Mouse (Mus musculus) cerebellum, adult 11 months (tissue): ENCODE measurements around the gene Tmtc1.
A peak's percentile ranks its signal among the peaks of the same experiment; 100 is the strongest.

ENCODE experiments used
- DNase-seq: peaks from one replicate; pipeline ENCODE4 v3.0.0; 2022

Tmtc1 gene

DNA sequence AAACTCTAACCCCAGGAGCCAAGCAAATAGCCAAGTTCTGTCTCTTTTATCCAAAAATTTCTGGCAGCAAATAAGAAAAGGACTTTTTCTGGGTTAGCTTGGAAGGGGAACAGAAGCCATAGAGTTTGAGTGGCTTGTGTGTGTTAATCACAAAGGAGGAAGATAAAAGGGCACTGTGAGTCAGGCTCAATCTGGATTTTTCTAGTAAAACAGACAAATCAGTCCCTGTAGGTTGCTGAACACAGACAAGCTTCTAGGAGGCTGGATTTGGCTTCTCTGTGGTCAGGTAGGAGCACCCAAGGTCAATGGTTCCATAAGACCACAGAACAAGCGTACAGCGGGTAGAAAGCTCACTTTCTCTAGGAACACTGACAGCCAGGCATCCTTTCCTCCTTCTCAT, 141.9 kb downstream of the Tmtc1 start:
- no peak for DNase-seq

DNA sequence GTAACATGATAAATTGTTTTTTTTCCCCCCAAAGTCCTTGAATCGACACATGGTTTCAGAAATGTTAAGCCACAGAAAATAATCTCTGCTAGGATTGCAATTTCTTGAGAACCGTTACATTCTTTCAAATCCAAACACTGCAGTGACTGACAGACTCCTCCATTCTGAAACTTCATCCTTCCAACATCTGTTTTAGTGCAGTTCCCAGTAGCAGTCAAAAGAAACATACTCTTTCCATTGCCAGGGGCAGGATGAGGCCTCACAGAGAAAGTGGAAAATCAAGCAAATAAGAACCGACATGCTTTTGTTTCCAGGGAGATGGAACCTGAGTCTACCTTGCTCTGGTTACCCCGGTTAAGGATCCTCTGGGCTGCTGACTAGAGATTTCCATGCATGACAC, 147.1 kb downstream of the Tmtc1 start:
- DNase-seq = no peak

DNA sequence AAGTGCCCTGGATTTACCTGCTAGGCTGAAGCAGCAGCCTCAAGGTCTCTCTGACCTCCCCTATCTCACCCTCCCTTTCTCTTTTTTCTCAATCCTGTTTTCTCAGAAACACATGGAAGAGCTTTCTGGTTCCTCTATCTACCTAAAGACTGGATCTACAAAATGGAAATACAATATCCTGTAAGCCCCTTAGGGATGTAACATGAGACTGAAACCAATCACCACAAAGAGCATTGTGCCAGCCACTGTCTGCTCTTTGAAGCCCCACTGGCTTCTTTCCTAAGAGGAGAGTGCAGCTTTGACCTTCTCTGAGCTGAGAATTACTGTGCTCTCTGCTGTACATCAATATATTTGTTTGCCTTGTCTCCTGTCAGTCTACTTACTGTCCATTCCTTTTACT, 147.8 kb downstream of the Tmtc1 start:
- no peak for DNase-seq

DNA sequence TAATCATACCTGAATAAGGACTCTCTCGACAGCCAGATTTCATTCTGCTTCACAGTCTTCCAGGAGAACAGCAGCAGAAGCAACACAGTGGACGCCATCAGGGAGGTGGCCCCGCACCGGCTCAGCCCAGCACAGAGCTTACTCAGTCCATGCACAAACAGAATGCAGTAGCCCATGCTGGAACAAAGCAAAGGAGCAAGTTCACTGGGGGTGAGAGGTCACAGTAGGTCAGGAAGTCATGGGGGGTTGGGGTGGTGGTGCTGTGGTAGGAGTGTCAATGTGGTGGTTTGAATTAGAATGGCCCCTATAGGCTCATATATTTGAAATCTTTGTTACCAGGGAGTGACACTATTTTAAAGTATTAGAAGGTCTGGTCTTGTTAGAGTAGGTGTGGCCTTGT, 149.7 kb downstream of the Tmtc1 start:
- DNase-seq = no peak

DNA sequence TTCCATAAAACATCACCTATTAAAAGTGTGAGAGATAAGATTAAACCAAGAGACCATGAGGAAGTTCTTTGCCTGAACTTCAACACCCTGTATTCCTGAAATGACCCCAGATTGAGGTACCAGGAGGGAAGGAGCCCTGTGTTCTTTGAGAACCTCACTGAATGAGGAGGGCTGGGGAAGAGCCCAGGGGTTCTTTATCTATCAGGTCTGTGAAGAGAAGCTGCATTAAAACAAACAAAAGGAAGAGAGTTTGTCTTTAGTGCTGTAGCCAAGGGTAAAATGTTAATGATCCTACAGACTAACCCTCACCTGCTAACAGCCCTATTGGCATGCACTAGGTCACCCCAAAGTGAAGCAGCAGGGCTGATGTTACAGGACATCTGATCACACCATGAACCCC, 153.3 kb downstream of the Tmtc1 start:
- no peak for DNase-seq

DNA sequence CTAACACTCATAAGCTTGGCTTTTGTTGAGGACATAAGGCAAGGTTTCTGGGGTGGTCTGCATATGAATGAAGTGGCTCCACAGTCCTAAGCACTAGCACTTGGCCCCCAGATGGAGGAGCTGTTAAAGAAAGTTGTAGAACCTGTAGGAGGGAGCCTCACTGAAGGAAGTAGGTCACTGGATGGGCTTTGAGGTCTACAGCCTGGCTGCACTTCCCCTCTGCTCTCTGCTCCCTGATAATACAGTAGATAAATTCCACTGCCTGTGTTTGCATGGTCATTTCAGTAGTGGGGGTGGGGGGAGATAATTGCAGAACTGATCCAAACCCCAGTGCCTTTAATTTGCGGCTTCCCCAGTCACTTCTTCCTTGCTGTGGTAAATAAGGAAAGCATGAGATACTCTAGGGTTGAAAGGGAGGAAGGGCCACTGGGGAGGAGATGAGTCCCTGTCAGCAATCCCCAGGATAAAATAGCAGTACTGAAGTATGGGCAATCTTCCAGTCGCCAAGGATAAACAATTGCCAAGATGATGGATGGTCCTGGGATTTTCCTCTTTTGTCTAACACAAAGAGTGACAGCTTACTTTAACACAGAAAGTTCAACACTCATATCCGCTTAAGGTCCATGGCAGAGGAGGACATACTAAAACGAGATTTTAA, 160.8 kb downstream of the Tmtc1 start:
- no peak for DNase-seq

DNA sequence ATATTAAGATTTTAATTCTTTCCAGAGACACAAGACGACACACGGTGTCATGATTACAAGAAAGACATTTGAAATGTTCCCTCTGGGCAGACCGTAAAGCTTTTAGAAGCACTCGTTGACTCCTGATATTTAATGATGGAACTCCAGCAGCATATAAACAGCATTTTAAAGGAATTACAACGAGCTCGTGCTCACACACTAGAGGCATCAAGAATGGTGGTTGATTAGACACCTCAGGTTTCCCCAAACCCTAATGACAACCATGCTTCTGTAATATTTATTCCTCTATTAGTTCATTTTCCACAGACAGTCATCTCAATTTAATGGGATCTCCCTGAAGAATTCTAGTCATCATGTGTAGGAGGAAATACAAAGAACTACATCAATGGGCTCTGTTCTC, 164.9 kb downstream of the Tmtc1 start:
- DNase-seq = no peak

DNA sequence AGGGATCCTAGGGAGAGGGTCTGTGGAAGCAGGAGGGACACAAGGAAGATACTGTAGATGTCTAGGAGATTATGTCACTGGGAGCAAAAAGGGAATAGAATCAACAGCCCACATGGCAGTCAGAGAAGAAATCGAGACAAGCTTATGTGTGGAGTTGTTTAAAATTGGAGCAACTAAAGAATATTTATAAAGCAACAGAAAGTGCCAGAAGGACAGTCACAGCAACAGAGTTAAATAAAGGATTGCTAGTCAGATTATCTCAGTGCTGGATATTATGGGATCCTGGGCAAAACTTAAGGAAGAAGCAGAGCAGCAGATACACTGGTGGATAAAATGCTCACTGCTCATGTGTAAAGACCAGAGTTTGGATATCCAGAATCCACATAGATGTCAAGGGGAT, 167.8 kb downstream of the Tmtc1 start:
- DNase-seq = no peak

DNA sequence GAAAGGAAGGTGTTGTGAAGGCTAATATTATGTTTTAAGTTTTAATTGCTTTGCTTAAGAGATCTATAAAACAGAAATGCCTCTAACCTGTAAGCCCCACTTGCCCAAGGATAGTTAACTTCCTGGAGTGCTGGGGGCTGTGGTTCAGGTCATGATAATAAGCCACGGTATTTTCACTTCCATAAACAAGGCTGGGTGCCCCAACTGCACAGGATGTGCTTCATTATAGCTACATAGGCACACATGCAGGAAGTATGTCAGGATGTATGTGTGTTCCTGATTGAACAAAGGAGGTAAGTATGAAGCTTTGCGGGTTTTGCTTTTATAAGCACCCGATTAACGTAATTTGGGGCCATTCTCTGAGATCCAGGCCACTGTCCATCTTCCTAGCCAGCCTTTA, 169.1 kb downstream of the Tmtc1 start:
- no peak for DNase-seq

DNA sequence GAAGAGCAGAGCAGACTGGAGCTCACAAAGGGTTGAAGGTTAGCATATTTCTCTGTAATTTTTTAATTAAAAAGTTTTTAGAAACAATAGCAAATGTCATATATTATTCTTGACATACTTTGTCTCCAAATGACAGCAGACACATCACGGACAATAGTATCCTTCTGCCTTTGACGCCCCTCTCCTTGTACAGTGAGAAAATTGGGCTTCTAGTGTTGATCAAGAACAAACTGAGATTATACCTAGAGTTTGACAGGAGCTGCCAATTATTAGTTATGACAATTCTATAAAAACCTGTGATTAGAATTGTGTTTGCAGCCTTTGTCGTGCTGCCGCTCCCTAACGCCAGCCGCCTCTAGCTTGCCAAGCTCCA, 183.5 kb downstream of the Tmtc1 start:
- no peak for DNase-seq

DNA sequence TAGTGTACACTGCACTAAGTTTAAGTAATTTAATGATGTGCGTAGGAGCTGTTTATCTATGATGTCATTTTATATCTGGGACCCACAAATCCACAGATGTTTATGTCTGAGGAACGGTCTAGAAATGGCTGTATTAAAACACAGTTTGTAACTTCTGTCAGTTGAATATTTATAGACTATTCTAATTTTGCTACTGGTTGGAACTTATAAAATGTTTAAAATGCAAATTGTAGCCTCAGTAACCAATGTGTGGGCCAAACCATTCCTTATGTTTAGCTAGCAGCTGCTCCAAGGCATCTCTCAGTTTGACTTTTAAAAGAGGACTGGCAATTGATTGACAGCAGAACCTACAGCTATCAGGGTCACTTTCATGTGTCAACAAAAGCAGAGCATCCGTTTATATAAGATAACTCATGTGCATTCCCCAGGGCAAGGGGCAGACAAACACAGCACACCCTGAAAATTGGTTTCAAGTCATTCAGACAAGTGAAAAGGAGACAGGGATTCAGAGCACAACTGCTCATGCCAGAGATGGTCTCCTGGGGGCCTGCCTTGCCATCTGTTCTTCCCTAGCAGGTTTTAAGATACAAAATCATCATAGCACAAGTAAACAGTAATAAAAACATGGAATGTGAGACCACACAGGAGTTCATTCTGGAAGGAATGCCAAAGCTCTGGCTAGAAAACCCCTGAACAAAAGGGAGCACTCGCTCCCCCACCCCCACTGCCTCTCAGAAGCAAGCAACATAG, 184.0 kb downstream of the Tmtc1 start:
- no peak for DNase-seq

DNA sequence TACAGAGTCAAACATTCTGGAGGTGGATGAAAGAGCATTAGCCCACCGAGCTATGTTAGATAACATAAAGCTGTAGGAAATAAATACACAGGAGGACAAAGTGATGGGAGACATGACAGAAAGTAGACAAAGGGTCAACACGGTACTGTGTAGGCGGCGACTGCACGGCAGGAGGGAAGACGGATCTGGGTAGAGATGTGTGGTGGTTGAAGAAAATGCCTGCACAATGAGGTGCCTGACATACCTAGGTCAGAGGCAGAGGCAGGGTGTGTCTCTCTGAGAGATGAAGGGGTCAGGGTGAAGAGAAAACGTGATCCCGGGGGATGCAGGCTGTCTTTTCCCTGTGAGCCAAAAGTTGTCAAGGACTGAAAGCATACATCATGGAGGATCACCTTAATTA, 185.1 kb downstream of the Tmtc1 start:
- DNase-seq = no peak

DNA sequence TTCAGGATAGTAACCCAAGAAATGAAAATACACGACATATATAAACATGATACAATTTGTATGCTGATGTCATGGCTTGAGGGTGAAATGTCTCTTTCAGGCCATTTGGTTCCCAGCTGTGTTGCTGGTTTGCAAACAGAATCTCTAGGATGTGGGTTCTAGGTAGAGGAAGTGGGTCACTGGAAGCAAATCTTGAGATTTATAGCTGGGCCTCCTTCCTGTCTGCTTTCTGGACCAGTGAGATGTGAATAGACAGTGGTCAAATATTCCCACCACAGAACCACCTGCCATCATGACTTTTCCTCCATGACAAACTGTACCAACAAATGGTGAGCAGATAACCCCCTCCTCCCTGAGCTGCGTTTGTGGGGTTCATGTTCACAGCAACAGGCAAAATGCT, 186.4 kb downstream of the Tmtc1 start:
- no peak for DNase-seq

DNA sequence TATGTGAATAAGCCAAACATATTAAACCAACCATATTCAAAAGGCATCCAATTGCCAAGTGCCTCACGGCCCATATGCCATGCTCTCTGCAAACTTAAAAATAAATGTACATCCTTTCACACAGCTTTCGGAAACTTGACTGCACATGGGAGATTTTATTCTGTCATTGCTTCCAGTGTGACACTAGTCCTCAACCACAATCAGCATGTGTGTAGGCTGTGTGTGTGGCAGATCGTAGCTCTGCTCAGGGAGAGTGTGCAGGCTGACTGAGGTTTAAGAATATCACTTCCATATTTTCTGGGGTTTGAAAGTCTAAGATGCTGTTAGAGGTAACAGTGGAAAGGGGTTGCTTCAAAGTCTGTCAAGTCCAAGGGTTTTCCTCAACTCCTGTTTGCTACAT, 188.1 kb downstream of the Tmtc1 start:
- DNase-seq = no peak

DNA sequence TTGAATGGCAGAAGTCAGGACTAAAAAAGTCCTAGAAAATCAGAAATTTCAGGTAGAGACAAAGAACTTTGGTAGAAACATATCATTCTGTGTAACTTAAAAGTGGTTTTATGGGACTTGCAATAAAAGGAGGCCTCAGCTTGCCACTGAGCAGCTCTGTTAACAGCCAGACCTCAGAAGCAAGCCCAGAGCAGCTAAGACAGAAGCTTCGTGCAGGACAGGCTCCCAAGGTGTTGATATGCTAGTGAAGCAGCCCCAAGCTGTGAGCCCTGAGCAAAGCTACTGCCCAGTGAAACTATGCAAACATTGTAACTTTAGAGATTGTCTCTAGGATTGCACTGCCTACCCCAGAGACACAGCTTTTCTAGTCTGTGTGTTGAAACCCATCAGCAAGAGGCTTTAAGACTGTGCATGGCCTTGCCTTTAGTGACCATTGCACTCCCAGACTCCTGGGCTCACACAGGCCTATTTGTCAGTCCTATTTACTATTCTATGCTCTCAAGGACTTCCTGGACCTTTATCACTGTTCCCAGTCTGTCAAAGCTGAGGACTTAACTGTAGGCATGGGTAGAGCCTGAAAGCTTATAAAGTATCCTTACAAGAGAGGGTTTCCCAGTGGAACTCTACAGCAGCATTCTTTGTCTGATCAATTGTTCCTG, 188.7 kb downstream of the Tmtc1 start:
- DNase-seq = no peak

DNA sequence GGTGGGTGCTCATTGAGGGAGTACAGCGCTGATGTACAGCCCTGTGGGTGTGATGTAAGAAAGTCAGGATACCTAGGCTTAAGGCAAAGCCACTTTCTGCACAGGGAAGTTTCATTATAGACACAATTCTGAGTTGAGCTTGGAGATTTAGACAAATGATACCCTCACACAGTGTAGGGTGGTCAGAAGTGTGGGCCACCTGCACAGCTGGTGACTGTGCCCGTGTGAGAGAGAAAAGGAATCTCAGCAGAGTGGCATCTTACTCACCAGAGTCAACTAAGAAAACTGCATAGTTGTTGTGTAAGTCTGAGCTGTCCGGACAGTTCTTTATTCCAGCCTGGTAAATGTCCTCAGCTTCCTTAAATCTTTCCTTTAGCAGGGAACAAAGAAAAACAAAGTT, 195.0 kb downstream of the Tmtc1 start:
- DNase-seq = no peak

DNA sequence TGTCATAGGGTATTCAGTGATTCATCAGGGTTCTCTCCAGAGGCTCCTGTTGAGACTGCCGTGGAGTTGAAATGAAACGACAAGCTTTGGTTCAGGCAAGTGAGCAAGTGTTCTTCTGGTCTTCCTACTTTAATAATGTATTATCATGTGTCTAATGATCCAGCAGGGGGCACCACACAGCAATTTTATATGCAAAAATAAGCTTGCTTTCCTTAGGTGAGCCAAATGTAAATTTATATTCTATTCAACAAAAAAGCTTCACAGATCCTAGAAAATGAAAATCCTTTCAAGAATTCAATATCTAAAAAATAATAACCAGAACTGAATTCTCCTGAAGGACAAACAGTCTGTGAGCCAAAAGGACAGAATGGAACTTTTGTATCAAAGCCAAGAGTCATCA, 195.6 kb downstream of the Tmtc1 start:
- peak; percentile 8 for DNase-seq

DNA sequence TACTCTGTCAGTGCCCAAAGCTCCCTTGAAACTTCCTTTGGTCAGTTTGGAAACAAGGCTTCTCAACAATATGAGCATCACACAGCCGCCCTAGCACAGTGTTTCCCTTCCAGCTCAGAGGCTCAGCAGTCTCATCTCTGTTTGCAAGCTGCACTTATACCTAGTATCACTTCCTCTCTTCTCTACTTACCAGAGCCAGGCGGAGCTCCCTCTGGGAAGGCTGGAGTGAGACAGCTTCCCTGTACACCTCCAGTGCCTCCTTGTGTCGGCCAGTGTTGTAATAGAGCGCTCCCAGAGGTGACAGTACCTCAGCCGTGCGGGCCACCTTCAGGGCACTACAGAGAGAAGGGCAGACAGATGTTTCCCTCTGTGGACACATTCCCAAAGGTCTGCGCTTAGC, 197.6 kb downstream of the Tmtc1 start:
- no peak for DNase-seq

DNA sequence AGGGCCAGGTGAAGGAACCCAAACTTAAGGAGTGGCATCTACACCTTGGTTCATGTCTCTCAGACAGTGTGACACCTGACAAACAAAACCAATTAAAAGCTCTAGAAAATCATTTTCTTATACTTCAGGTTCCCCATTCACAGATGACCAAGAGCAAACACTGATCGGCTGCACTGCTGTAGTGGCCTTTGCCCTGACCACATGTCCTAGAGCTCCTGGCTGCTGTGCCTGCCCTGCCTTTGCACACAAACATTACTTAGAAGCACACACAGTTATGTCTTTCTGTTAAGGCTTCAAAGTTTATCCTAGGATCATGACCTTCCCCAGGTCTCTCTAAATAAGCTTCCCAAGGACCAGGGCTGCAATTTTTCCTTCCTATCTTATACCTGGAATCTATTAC, 199.4 kb downstream of the Tmtc1 start:
- no peak for DNase-seq

DNA sequence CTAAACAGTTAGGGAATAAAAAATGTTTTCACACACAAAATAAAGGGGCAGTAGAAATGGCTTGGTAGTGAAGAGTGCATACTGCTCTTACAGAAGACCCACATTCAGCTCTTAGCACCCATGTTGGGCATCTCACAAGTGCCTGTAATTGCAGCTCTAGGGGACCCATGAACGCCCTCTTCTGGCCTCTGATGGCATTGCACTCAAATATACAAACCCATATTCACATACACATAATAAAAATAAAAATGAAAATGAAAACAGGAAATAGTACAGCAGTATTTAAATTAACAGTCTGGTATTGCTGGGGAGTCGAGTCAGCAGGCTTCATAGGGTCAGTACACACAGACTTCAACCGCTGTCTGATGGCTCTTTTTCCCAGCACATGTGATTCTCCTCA, 201.9 kb downstream of the Tmtc1 start:
- DNase-seq = no peak

DNA sequence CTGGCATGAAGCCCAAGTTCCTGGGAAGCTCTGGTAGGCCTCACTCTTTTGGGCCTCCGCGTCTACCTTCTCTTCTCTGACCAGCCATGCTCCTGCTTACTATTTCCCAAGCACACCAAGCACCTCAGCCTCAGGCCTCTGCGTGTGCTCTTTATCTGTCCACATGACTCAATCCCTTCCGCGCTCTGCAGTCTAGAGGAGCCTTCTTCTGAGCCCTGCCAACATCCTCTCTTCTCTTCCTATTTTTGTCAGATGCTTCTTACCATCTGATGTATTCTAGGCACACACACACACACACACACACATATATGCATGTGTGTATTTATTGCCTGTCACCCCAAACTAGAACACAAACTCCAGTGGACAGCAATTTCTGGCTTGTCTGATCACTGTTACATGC, 202.5 kb downstream of the Tmtc1 start:
- DNase-seq = no peak

DNA sequence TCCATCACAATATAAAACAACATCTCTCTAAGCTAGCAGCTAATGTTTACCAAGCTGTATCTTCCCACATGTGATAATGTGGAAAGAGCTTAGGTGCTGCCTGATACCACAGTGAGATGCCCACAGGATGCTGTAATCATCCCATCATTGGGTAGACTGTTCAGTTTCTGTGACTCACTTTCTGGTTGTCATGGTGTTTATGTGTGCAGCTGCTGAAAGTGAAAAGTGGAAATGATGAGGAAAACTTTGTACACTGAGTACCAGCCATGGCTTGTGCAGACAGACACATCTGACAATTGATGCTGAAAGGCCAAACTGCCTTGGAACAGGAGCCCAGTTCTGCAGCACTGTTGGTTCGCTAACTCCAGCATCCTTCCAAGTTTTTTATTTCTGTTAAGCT, 204.9 kb downstream of the Tmtc1 start:
- DNase-seq = no peak

DNA sequence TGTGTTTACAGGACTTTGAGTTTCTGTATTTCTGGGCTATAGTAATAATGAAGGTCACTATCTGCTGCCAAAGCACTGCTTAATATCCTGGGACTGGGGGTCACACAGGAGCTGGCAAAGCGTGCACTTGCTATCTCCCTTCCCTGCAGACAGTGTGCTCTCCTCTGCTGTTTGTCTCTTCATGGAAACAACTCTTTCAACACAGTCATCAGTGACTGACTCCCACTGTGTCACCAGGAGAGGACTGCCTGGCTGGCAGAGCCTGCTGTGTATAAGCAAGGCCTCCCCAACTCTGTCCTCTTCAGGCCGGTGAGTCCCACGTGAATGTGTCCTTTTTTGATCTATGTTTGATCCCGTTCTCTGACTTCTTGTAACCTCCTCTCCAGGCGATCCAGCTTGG, 206.7 kb downstream of the Tmtc1 start:
- DNase-seq = no peak

DNA sequence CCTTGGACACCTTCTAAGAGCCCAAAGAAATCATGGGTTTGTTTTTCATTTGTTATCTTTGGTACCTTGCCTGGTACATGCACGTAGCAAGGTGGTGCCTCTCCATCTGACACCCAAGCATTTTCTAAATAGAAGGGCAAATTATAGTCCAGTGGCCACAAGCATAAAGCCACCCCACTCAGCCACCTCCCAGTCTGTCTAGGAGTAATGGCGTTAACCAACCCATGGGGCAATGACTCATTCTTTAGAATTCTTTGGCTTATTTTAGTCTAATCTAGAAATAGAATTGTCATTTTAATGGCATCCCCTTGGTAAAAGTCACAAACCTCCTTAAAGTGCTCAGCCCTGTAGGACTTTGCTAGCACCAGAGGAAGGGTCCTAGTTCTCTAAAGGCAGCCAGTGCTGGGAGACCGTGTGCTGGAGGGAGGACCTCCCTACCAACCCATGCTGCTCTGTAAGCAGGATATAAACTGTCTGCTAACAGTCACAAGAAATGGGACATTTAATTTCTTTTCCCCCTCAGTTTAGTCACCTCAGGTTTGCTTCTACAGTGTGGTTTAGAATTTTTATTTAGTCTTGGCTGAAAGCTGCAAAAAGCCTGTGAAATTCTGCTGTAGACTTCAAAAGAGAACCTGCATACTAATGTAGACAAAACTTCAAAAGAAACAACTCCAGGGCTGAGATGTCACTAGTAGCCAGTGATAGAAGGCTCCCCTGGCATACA, 209.9 kb downstream of the Tmtc1 start:
- DNase-seq = no peak
